Mouse (Mus musculus): ENCODE data around the gene Mre11a.

Mre11a gene

DNA sequence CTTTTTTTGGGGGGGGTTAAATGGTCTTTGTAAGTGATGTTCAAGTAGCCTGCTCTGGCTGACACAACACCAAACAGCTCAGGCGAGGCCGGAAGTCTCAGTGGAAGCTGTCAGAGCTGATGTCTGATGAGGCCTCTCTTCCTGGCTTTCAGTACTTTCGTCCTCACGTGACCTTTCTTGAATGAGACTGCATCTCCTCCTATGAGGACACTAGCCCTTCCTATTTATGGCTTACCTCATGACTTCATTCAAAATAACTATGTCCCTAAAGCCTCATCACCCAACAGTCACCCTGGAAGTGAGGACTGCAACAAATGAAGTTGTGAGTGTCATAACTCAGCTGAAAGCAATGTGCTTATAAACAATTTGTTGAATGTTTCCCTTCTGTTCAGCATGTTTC, 100.2 kb downstream of the Mre11a start:
- POLR2A ChIA-PET = no interaction called here

DNA sequence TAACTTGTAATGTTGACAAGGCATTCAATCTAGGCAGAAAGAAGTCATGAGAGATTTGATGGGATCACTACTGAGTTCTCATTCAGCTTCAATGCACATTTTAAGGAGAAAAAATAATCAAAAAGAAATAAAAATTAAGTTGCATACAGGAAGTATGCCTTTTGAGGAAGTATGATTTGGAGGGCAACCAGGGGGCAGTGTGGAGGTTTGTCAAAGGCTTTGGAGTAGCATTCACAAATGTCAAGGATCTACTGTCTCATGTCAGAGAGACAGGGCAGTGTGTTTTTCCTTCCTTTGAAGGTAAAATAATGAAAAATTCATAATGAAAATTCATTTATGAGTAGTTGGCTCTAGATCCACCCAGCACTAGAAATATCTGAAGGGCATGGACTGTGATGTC, 100.7 kb downstream of the Mre11a start:
- ChIA-PET CTCF (interaction anchor here in 1 of 4 experiments (1.2 kb wide), 1 partner anchor 9 kb away, joined by 3 read pairs; no protein-coding TSS in a partner anchor), POLR2A (no interaction called here)

More for the DNA sequence above, 100.2 kb downstream of the Mre11a start:
- CTCF ChIA-PET = interaction anchor here in 2 of 4 experiments (1.0 to 1.2 kb wide), 2 partner anchors 10 to 131 kb away, joined by 3 read pairs; no protein-coding TSS in a partner anchor

DNA sequence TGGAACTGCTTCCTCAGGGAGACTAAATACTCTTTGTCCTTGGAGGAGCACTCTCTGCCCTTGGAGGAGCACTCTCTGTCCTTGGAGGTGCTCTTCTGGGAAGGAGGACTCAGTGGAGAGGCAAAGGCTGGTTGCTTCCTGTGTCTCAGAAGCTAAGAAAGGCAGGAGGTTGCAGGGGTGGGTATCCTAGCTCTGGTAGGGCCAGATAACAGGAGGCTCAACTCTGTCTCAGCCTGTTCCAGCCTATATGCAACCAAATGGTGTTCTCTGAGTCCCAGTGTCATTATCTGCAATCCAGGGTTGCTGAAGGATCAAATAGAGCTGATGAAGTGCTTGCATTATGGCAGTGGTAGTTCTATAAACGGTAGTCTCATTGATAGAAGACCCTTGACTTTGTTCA, 101.5 kb downstream of the Mre11a start:
- POLR2A ChIA-PET = interaction anchor here in 1 of 4 experiments (0.5 to 0.6 kb wide), 2 partner anchors 370 to 865 kb away, joined by 3 to 7 read pairs; no protein-coding TSS in a partner anchor
- CTCF ChIA-PET = interaction anchor here in 1 of 4 experiments (0.7 kb wide), 1 partner anchor 45 kb away, joined by 4 read pairs; no protein-coding TSS in a partner anchor
